Mouse (Mus musculus) heart, postnatal 0 days (tissue): ENCODE data around the gene Edn3. TPM values are rescaled to one million over a fixed set of nuclear protein-coding genes. Genes with fewer than 3 reads are reported as not detected.

ENCODE experiments used
- ATAC-seq: fragments of 200-750 bp; cut with Nextera tagmentation; 2 replicates; pipeline ENCODE4 v1.8.0; 2017; ENCODE audit warnings: low read depth, moderate number of reproducible peaks, moderate library complexity; ENCODE audit not compliant: insufficient read depth
- DNase-seq: peaks from one replicate; pipeline ENCODE4 v3.0.0-alpha.2; 2016; ENCODE audit warnings: low spot score
- H3K27ac ChIP-seq: fragments of 300-500 bp; sonication (generic); 2 replicates; pipeline ENCODE4 v1.5.1; 2014; ENCODE audit warnings: low read depth, mild to moderate bottlenecking
- H3K27me3 ChIP-seq: fragments of 300-500 bp; sonication (generic); 2 replicates; pipeline ENCODE4 v1.6.1; 2014; ENCODE audit warnings: low read length, mixed read lengths; ENCODE audit not compliant: control insufficient read depth, insufficient read depth
- H3K36me3 ChIP-seq: fragments of 300-500 bp; sonication (generic); replicated peaks from 2 replicates; pipeline ENCODE4 v1.6.1; 2014; ENCODE audit warnings: low read length, mixed read lengths; ENCODE audit not compliant: control insufficient read depth, insufficient read depth
- H3K4me1 ChIP-seq: fragments of 300-500 bp; sonication (generic); 2 replicates; pipeline ENCODE4 v1.6.1; 2014; ENCODE audit warnings: antibody characterized with exemption; ENCODE audit not compliant: control insufficient read depth, insufficient read depth
- H3K4me2 ChIP-seq: fragments of 300-500 bp; sonication (generic); 2 replicates; pipeline ENCODE4 v1.6.1; 2014; ENCODE audit warnings: low read depth, mild to moderate bottlenecking, low read length, moderate library complexity
- H3K4me3 ChIP-seq: fragments of 300-500 bp; sonication (generic); 2 replicates; pipeline ENCODE4 v1.5.1; 2014; ENCODE audit warnings: low read depth, low read length
- H3K9ac ChIP-seq: fragments of 300-500 bp; sonication (generic); replicated peaks from 2 replicates; pipeline ENCODE4 v1.6.1; 2014; ENCODE audit warnings: low read depth, low read length, mixed read lengths
- H3K9me3 ChIP-seq: fragments of 300-500 bp; sonication (generic); replicated peaks from 2 replicates; pipeline ENCODE4 v1.6.1; 2016; ENCODE audit warnings: low read length; ENCODE audit not compliant: control insufficient read depth
- CTCF ChIP-seq: IDR thresholded peaks from 2 replicates; pipeline ENCODE4 v1.5.1; 2016; ENCODE audit warnings: antibody characterized with exemption, control low read depth, low read depth
- EP300 ChIP-seq: IDR thresholded peaks from 2 replicates; pipeline ENCODE4 v1.6.1; 2016; ENCODE audit warnings: antibody characterized with exemption, low read depth
- WGBS: fragments of 180-500 bp; shearing (Covaris S2); extraction: QIAGEN DNeasy Blood & Tissue Kit; methylation state at CpG from one replicate; pipeline ENCODE4 v1.1.7; 2014; 5-methylcytosine and 5-hydroxymethylcytosine counted together
- polyA plus RNA-seq: library from polyadenylated mRNA; unstranded; fragments of >200 nt; fragmentation: Nextera tagmentation; extraction: Ambion mirVana; gene quantifications from 2 replicates; pipeline ENCODE4 v1.2.1, GENCODE M21; 2015
- total RNA-seq: library from RNA; depleted of rRNA; stranded (reverse); fragments of >200 nt; gene quantifications from 2 replicates; pipeline ENCODE4 v1.2.3, GENCODE M21; 2014; ENCODE audit warnings: low replicate concordance; rRNA removed

Gene Edn3
- total and polyA plus RNA-seq, 2 experiments from 2014 or later: 0.11 TPM; not detected in 1

DNA sequence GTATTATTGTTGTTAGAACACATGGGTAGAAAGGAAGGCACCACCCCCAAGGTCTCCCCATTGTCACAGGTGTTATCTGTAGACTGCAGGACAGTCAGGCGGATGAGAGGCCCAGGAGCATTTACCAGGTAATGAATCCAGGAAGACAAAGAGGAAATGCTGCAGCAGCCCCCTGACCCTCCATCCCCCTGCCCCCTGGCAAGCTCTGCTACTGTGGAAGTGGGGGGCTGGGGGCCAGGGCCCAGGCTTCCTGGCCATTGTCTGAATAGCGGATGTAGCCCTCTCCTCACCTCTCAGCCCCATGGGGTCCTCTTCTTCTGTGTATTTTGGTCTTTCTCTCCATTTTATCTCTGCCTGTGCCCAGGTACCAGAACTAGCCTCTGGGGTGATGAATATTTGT lies 55.7 kb downstream of the Edn3 start:
- Histone ChIP-seq H3K9ac (no peak overlapping the region), H3K27me3 (no peaks in the 10 kb centered on the region), H3K4me1 (no peaks in the 10 kb centered on the region), H3K27ac (no peak overlapping the region), H3K36me3 (no peaks in the 10 kb centered on the region), H3K9me3 (no peaks in the 10 kb centered on the region), H3K4me3 (no peak overlapping the region), H3K4me2 (no peak overlapping the region)
- ATAC-seq (0 out of 2 replicates have a peak, but pooled peaks have one; percentile 12), DNase-seq (no peak)
- WGBS: 82% methylated on average over 2 of the region's 2 CpGs
- no peak for TF ChIP-seq CTCF
- TF ChIP-seq EP300: no peak

DNA sequence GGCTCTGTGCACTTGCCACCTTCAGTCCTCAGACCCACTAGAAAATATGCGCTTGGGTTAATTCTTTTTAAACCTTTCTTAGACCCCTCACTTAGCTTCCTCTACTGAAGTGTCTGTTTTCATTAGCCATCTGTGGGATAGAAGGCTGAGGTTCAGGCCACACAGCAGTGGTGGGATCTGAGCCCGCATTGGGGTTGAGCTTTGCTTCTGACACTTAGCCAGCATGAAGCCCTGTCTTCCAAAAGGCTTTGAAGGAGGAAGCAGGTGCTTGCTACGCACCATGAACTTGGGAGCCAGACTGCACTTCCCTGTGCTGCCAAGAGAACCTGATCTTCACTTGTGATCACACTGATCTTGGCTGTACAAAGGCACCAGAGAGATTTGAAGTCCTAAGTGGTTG lies 59.9 kb downstream of the Edn3 start:
- Histone ChIP-seq H3K4me1 (no peaks in the 10 kb centered on the region), H3K9ac (no peak overlapping the region), H3K4me3 (no peak overlapping the region), H3K4me2 (no peak overlapping the region), H3K9me3 (no peaks in the 10 kb centered on the region), H3K36me3 (no peaks in the 10 kb centered on the region), H3K27ac (no peak overlapping the region), H3K27me3 (no peaks in the 10 kb centered on the region)
- DNase-seq: no peak
- WGBS: 80% methylated on average over 3 of the region's 3 CpGs
- no peak for TF ChIP-seq EP300
- TF ChIP-seq CTCF: no peak
- ATAC-seq: no peak

DNA sequence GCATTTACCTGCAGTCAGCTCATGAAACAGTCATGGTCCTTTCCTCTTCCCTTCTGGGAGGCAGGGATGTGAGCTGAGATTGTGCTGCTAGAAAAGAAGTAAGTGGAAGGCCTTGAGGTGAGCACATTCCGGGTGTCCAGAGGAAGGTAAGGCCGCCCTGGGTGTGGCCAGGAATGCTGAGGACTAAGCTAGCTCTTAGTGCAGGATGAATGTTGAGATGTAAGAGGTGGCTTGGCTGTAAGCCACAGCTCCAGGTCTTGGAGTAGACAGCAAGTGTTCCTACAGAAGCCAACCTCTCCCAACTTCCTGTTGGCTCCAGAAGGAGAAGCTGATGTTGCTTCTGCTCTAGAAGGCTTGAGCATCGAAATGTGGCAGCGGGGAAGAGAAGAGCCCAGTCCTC lies 67.4 kb downstream of the Edn3 start:
- TF ChIP-seq EP300 (no peak), CTCF (no peak)
- Histone ChIP-seq H3K4me1 (no peaks in the 10 kb centered on the region), H3K27me3 (no peaks in the 10 kb centered on the region), H3K27ac (no peak overlapping the region), H3K4me2 (no peak overlapping the region), H3K4me3 (no peak overlapping the region), H3K36me3 (no peaks in the 10 kb centered on the region), H3K9me3 (no peaks in the 10 kb centered on the region), H3K9ac (no peak overlapping the region)
- no peak for ATAC-seq
- WGBS: 88% methylated on average over 4 of the region's 4 CpGs
- no peak for DNase-seq

DNA sequence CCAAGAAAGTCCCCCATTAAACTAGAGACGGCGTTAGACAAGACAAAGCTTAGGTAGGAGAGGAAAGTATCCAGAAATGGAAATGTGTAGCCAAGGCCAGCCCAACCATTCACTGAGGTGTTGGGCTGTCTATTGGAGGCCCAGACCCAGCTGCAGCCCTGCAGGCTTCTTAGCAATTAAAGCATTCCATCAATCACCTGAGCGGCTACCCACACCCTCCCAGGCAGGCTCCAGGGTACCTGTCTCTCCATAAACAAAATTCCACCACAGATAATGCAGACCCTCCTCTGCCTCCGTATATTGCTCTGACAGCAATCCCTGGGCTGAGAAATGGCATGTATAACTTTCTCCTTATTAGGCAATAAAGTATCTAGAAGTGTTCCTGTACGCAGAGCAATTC lies 73.2 kb downstream of the Edn3 start:
- Histone ChIP-seq H3K4me3 (no peak overlapping the region), H3K9me3 (no peaks in the 10 kb centered on the region), H3K27ac (no peak overlapping the region), H3K9ac (no peak overlapping the region), H3K4me2 (no peak overlapping the region), H3K4me1 (no peaks in the 10 kb centered on the region), H3K36me3 (no peaks in the 10 kb centered on the region), H3K27me3 (no peaks in the 10 kb centered on the region)
- 68% methylated on average over 5 of the region's 5 CpGs for WGBS
- TF ChIP-seq CTCF (no peak), EP300 (no peak)
- ATAC-seq: no peak
- DNase-seq: no peak

Other genes starting within 250 kb of the Edn3 start
- 0.19 TPM in 1 of 2 replicates, not detected in the other for gene Zfp831, start 117.1 kb upstream of the Edn3 start, total RNA-seq
- gene Zfp831, start 117.1 kb upstream of the Edn3 start, polyA plus RNA-seq: 0.01 TPM in 2 replicates
- not detected in 2 replicates for gene Gm14444, start 249.6 kb downstream of the Edn3 start, total RNA-seq
- gene Gm14444, start 249.6 kb downstream of the Edn3 start, polyA plus RNA-seq: not detected in 2 replicates